Mouse (Mus musculus): Measurements from ENCODE around the gene Add2. TPM values are rescaled to one million over a fixed set of nuclear protein-coding genes. Genes with fewer than 3 reads are reported as not detected.

The Add2 gene
- total RNA-seq, 2 experiments from 2014 or later, result 9.7 to 18.2 TPM

- no peak for DNase-seq (ENCODE audit: low spot score in 2 of 2)
Observed at GRCm38 (mm10) chr6:86047510-86047909, 19.0 kb downstream of the Add2 start.

GRCm38 (mm10) chr6:86048509-86048908, 20.0 kb downstream of the Add2 start:
- DNase-seq (ENCODE audit: low spot score in 2 of 2), result no peak

GRCm38 (mm10) chr6:86050586-86051268, 22.2 kb downstream of the Add2 start:
- DNase-seq (ENCODE audit: low spot score in 2 of 2), result no peak

- no peak for DNase-seq (ENCODE audit: low spot score in 2 of 2)
Observed at GRCm38 (mm10) chr6:86052032-86052459, 23.6 kb downstream of the Add2 start.

GRCm38 (mm10) chr6:86052556-86052955, 24.1 kb downstream of the Add2 start:
- DNase-seq (ENCODE audit: low spot score in 2 of 2), result no peak

GRCm38 (mm10) chr6:86053099-86053498, 24.6 kb downstream of the Add2 start:
- no peak for DNase-seq (ENCODE audit: low spot score in 2 of 2)

- DNase-seq (ENCODE audit: low spot score in 2 of 2), result no peak
Observed at GRCm38 (mm10) chr6:86053594-86053993, 25.1 kb downstream of the Add2 start.

GRCm38 (mm10) chr6:86058475-86058874, 30.0 kb downstream of the Add2 start:
- no peak for DNase-seq (ENCODE audit: low spot score in 2 of 2)

- DNase-seq (ENCODE audit: low spot score in 2 of 2), result no peak
Observed at GRCm38 (mm10) chr6:86059151-86059853, 30.8 kb downstream of the Add2 start.

GRCm38 (mm10) chr6:86060170-86060569, 31.7 kb downstream of the Add2 start:
- no peak for DNase-seq (ENCODE audit: low spot score in 2 of 2)

- no peak for DNase-seq (ENCODE audit: low spot score in 2 of 2)
Observed at GRCm38 (mm10) chr6:86062226-86062625, 33.7 kb downstream of the Add2 start.

- no peak for DNase-seq (ENCODE audit: low spot score in 2 of 2)
Observed at GRCm38 (mm10) chr6:86062684-86063083, 34.2 kb downstream of the Add2 start.

GRCm38 (mm10) chr6:86064318-86065016, 36.0 kb downstream of the Add2 start:
- no peak for DNase-seq (ENCODE audit: low spot score in 2 of 2)

- DNase-seq (ENCODE audit: low spot score in 2 of 2), result no peak
Observed at GRCm38 (mm10) chr6:86066727-86067126, 38.2 kb downstream of the Add2 start.

- no peak for DNase-seq (ENCODE audit: low spot score in 2 of 2)
Observed at GRCm38 (mm10) chr6:86067145-86067544, 38.7 kb downstream of the Add2 start.

- no peak for DNase-seq (ENCODE audit: low spot score in 2 of 2)
Observed at GRCm38 (mm10) chr6:86069009-86069408, 40.5 kb downstream of the Add2 start.

GRCm38 (mm10) chr6:86069856-86070255, 41.4 kb downstream of the Add2 start:
- no peak for DNase-seq (ENCODE audit: low spot score in 2 of 2)

- DNase-seq (ENCODE audit: low spot score in 2 of 2), result no peak
Observed at GRCm38 (mm10) chr6:86070277-86070676, 41.8 kb downstream of the Add2 start.

- DNase-seq (ENCODE audit: low spot score in 2 of 2), result no peak
Observed at GRCm38 (mm10) chr6:86073882-86074281, 45.4 kb downstream of the Add2 start.

GRCm38 (mm10) chr6:86074538-86075204, 46.2 kb downstream of the Add2 start:
- no peak for DNase-seq (ENCODE audit: low spot score in 2 of 2)

GRCm38 (mm10) chr6:86076525-86076924, 48.0 kb downstream of the Add2 start:
- DNase-seq (ENCODE audit: low spot score in 2 of 2), result no peak

- DNase-seq (ENCODE audit: low spot score in 2 of 2), result no peak
Observed at GRCm38 (mm10) chr6:86077880-86078279, 49.4 kb downstream of the Add2 start.

Measured in adrenal gland, postnatal 4 days (tissue).